Mouse (Mus musculus) layer of hippocampus, adult 8-10 months (tissue): ENCODE results near the gene Kcnj15. TPM values are rescaled to one million over a fixed set of nuclear protein-coding genes. Genes with fewer than 3 reads are reported as not detected.
A peak's percentile ranks its signal among the peaks of the same experiment; 100 is the strongest.

Experiments
- DNase-seq, 2 experiments: peaks; one replicate each; pipeline ENCODE4 v3.0.0; 2022; ENCODE audit warnings: low spot score in 2 of 2
- total RNA-seq, 4 experiments: library from RNA; stranded (reverse); gene quantifications; 2 replicates each; pipeline ENCODE4 v1.2.4; 2022

Gene Kcnj15
- total RNA-seq, 4 experiments from 2014 or later, result 0.12 to 6.0 (median 3.1) TPM

- DNase-seq, result no peak
Observed at GRCm38 (mm10) chr16:95291450-95292101, 34.2 kb downstream of the Kcnj15 start.

GRCm38 (mm10) chr16:95292843-95293505, 35.6 kb downstream of the Kcnj15 start:
- no peak for DNase-seq

- DNase-seq, result no peak
Observed at GRCm38 (mm10) chr16:95297651-95298050, 40.3 kb downstream of the Kcnj15 start.

GRCm38 (mm10) chr16:95301667-95302066, 44.3 kb downstream of the Kcnj15 start:
- no peak for DNase-seq

GRCm38 (mm10) chr16:95303676-95304075, 46.3 kb downstream of the Kcnj15 start:
- no peak for DNase-seq

- no peak for DNase-seq
Observed at GRCm38 (mm10) chr16:95307823-95308360, 50.5 kb downstream of the Kcnj15 start.

- DNase-seq, result no peak
Observed at GRCm38 (mm10) chr16:95321945-95322625, 64.7 kb downstream of the Kcnj15 start.

- DNase-seq, result no peak
Observed at GRCm38 (mm10) chr16:95332159-95332558, 74.8 kb downstream of the Kcnj15 start.

- peak; percentile 78 to 85 for DNase-seq
Observed at GRCm38 (mm10) chr16:95340885-95341791, 83.8 kb downstream of the Kcnj15 start.

- DNase-seq, result no peak
Observed at GRCm38 (mm10) chr16:95342030-95342429, 84.7 kb downstream of the Kcnj15 start.

- no peak for DNase-seq
Observed at GRCm38 (mm10) chr16:95344961-95345360, 87.6 kb downstream of the Kcnj15 start.

GRCm38 (mm10) chr16:95345882-95346281, 88.5 kb downstream of the Kcnj15 start:
- DNase-seq, result peak in 1 of 2 experiments; percentile 69

- no peak for DNase-seq
Observed at GRCm38 (mm10) chr16:95347202-95347601, 89.8 kb downstream of the Kcnj15 start.

GRCm38 (mm10) chr16:95348555-95348954, 91.2 kb downstream of the Kcnj15 start:
- no peak for DNase-seq

- no peak for DNase-seq
Observed at GRCm38 (mm10) chr16:95349344-95349743, 92.0 kb downstream of the Kcnj15 start.

- DNase-seq, result no peak
Observed at GRCm38 (mm10) chr16:95349745-95350144, 92.4 kb downstream of the Kcnj15 start.
